Mouse (Mus musculus) cortical plate, adult 2 months (tissue): ENCODE measurements around the gene Dlg5. TPM values are rescaled to one million over a fixed set of nuclear protein-coding genes. Genes with fewer than 3 reads are reported as not detected.

Experiments used
- H3K27ac ChIP-seq: fragments of 200-500 bp; 2 replicates; pipeline ENCODE4 v1.5.1; 2012; ENCODE audit warnings: low read length, control low read depth, inconsistent platforms; ENCODE audit not compliant: insufficient read depth
- H3K4me1 ChIP-seq: fragments of 200-500 bp; 2 replicates; pipeline ENCODE4 v1.6.1; 2011; ENCODE audit warnings: low read length; ENCODE audit not compliant: control insufficient read depth, insufficient read depth
- H3K4me3 ChIP-seq: fragments of 200-500 bp; 2 replicates; pipeline ENCODE4 v1.5.1; 2011; ENCODE audit warnings: mild to moderate bottlenecking, low read length, control low read depth; ENCODE audit not compliant: insufficient read depth
- CTCF ChIP-seq: fragments of 200-500 bp; IDR thresholded peaks from 2 replicates; pipeline ENCODE4 v1.5.1; 2011; ENCODE audit warnings: mild to moderate bottlenecking, control low read depth, low read length; ENCODE audit not compliant: insufficient read depth; ENCODE audit errors: extremely low read depth
- POLR2A ChIP-seq: fragments of 200-500 bp; IDR thresholded peaks from 2 replicates; pipeline ENCODE4 v1.6.1; 2011; ENCODE audit warnings: mild to moderate bottlenecking, low read length, control low read depth; ENCODE audit not compliant: insufficient read depth; ENCODE audit errors: extremely low read depth
- polyA plus RNA-seq: library from polyadenylated mRNA; depleted of rRNA; stranded (reverse); fragments of >200 nt; gene quantifications from 2 replicates; pipeline ENCODE4 v1.2.3, GENCODE M21; 2012; rRNA removed

Dlg5 gene
- polyA plus RNA-seq, 1 experiment: 26.5 TPM

DNA sequence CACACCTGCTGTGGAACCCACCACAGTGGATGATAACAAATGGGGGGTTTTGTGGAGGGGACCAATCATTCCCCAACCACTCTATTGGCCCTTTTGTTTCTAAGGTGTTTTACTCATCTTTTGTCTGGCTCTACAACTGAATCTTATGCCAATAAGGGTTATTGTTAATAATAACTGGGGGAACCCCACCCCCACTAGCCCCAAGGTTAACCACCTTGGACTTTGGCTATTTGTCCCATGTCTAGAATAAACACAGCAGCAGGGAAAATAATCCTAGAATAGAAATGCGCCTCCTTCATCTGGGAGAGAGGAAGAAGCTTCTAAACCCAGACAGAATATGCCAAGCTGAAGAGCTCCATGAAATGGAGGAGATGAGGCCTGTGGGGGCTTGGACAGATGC lies 151.1 kb downstream of the Dlg5 start:
- no peaks in the 10 kb centered on the region for H3K4me1 ChIP-seq
- TF ChIP-seq CTCF: no peak
- TF ChIP-seq POLR2A: no peak
- H3K4me3 ChIP-seq: no peak overlapping the region
- no peak overlapping the region for H3K27ac ChIP-seq

DNA sequence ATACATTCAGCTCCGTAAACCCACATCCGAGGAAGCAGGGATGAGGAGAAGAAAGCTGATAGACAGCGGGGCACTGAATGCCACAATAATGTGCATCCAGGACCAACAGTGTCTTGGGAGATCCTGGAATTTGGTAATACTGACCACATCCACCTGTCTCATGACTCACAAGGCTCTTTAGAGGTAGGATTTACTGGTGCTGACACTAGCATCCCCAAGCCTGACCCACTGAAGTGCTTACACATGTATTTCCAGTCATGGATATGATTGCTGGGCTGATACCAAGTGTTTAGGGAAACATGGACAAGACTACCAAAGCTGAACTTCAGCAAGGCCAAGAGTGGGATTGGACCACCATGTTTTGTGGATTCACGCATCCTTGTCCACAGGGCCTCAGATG lies 152.5 kb downstream of the Dlg5 start:
- H3K4me3 ChIP-seq: no peak overlapping the region
- no peak overlapping the region for H3K27ac ChIP-seq
- H3K4me1 ChIP-seq: no peaks in the 10 kb centered on the region
- no peak for TF ChIP-seq POLR2A
- TF ChIP-seq CTCF: no peak

GRCm38 (mm10) chr14:24092391-24092790 lies 153.3 kb downstream of the Dlg5 start:
- no peak overlapping the region for H3K27ac ChIP-seq
- TF ChIP-seq CTCF (no peak), POLR2A (no peak)

DNA sequence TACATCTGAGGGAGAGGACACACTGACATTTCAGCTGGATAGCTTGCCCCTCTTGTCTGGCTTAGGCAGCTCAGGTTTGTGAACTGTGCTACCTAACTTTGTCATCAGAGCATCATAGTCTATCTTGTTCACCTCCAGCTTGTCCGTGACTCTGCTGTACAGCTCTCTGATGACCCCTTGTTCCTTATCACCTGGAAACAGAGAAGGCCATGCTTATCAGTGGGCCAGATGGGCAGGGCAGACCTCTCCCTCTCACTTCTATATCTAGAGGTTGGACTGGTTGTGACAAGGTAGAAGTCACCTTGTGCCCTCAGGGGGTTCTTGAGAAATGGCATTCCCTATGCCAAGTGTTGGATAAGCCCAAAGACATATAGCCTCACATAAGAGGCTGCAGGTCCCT lies 154.9 kb downstream of the Dlg5 start:
- Histone ChIP-seq H3K4me1 (no peaks in the 10 kb centered on the region), H3K27ac (no peak overlapping the region), H3K4me3 (no peak overlapping the region)
- no peak for TF ChIP-seq POLR2A

More at GRCm38 (mm10) chr14:24092391-24092790, 153.3 kb downstream of the Dlg5 start:
- Histone ChIP-seq H3K4me1 (no peaks in the 10 kb centered on the region), H3K4me3 (no peak overlapping the region)

DNA sequence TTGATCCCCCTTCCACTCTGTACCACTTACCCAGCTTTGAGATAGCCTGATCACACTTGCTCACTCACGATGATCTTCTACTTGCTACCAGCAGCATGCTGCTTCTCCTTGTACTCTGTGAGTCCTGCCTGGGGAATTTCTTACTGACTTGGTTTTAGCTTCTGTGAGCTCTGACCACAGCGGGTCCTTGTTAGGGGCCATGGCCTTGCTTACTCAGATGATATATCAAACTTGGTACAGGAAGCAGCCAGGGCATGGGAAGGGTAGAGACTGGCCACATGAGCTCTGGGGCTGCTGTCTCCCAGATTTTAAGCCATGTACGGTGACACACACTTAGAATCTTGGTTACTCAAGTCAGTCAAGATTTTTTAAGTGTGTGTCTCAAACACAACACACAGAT lies 156.5 kb downstream of the Dlg5 start:
- no peak overlapping the region for H3K4me3 ChIP-seq
- H3K4me1 ChIP-seq: no peaks in the 10 kb centered on the region
- no peak overlapping the region for H3K27ac ChIP-seq
- TF ChIP-seq POLR2A (no peak), CTCF (no peak)

DNA sequence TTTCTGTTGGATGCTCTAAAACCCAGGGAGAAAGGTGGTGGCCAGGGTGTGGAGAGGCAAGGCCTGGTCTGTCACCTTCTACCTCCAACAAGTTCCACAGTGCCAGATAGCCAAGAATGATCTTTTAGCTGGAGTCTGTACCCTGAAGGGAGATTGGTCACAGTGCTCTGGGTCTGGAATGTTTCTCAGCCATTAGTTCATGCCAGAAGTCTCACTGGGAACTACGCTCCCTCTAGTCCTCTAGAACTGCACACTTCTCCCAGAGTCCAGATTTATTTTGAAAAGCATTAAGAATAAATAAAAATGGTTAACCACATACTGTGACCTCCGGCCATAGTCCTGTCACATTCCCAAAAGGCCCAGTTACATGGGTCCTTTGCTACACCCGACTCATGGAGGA lies 158.3 kb downstream of the Dlg5 start:
- H3K4me3 ChIP-seq: no peak overlapping the region
- no peak for TF ChIP-seq CTCF
- no peak for TF ChIP-seq POLR2A
- H3K27ac ChIP-seq: no peak overlapping the region
- H3K4me1 ChIP-seq: no peaks in the 10 kb centered on the region

- no peak for TF ChIP-seq POLR2A
- no peak for TF ChIP-seq CTCF
- Histone ChIP-seq H3K27ac (no peak overlapping the region), H3K4me3 (no peak overlapping the region), H3K4me1 (no peaks in the 10 kb centered on the region)
These were observed 159.2 kb downstream of the Dlg5 start for GRCm38 (mm10) chr14:24086481-24086880.

Other genes with a start within 250 kb of the Dlg5 start
- gene Kcnma1, start 231.4 kb downstream of the Dlg5 start, polyA plus RNA-seq: 57.9 and 60.3 TPM in 2 replicates
- gene E330034G19Rik, start 47.3 kb upstream of the Dlg5 start, polyA plus RNA-seq: 0.10 and 0.11 TPM in 2 replicates
- gene Polr3a, start 241.1 kb upstream of the Dlg5 start, polyA plus RNA-seq: 20.8 and 21.5 TPM in 2 replicates
- 1,569 and 1,716 TPM in 2 replicates for gene Rps24, start 241.2 kb upstream of the Dlg5 start, polyA plus RNA-seq